Mouse (Mus musculus) midbrain, postnatal 0 days (tissue): ENCODE measurements around the gene Kirrel3. TPM values are rescaled to one million over a fixed set of nuclear protein-coding genes. Genes with fewer than 3 reads are reported as not detected.

Experiments
- ATAC-seq: fragments of 200-750 bp; cut with Nextera tagmentation; 2 replicates; pipeline ENCODE4 v1.8.0; 2017; ENCODE audit warnings: moderate number of reproducible peaks, mild to moderate bottlenecking, moderate TSS enrichment, moderate library complexity; ENCODE audit not compliant: low FRiP score
- DNase-seq: peaks from one replicate; pipeline ENCODE4 v3.0.0-alpha.2; 2015; ENCODE audit warnings: low spot score
- H3K27ac ChIP-seq: fragments of 300-500 bp; sonication (generic); 2 replicates; pipeline ENCODE4 v1.5.1; 2014; ENCODE audit warnings: low read depth, mild to moderate bottlenecking, low read length, mixed read lengths
- H3K27me3 ChIP-seq: fragments of 300-500 bp; sonication (generic); 2 replicates; pipeline ENCODE4 v1.6.1; 2014; ENCODE audit warnings: low read length, control low read depth, mixed read lengths; ENCODE audit not compliant: insufficient read depth
- H3K36me3 ChIP-seq: fragments of 300-500 bp; sonication (generic); 2 replicates; pipeline ENCODE4 v1.6.1; 2014; ENCODE audit warnings: low read length, control low read depth, mixed read lengths; ENCODE audit not compliant: insufficient read depth
- H3K4me1 ChIP-seq: fragments of 300-500 bp; sonication (generic); 2 replicates; pipeline ENCODE4 v1.6.1; 2014; ENCODE audit warnings: mild to moderate bottlenecking, control low read depth, antibody characterized with exemption, low read length, mixed read lengths; ENCODE audit not compliant: insufficient read depth
- H3K4me2 ChIP-seq: fragments of 300-500 bp; sonication (generic); 2 replicates; pipeline ENCODE4 v1.6.1; 2014; ENCODE audit warnings: low read depth, mild to moderate bottlenecking, low read length, mixed read lengths; ENCODE audit not compliant: poor library complexity, severe bottlenecking
- H3K4me3 ChIP-seq: fragments of 300-500 bp; sonication (generic); 2 replicates; pipeline ENCODE4 v1.5.1; 2014; ENCODE audit warnings: low read depth, mild to moderate bottlenecking, low read length, moderate library complexity
- H3K9ac ChIP-seq: fragments of 300-500 bp; sonication (generic); replicated peaks from 2 replicates; pipeline ENCODE4 v1.6.1; 2014; ENCODE audit warnings: mild to moderate bottlenecking, low read length, moderate library complexity, mixed read lengths; ENCODE audit not compliant: poor library complexity, severe bottlenecking
- H3K9me3 ChIP-seq: fragments of 300-500 bp; sonication (generic); 2 replicates; pipeline ENCODE4 v1.6.1; 2016; ENCODE audit warnings: low read length, control low read depth
- CTCF ChIP-seq: IDR thresholded peaks from 2 replicates; pipeline ENCODE4 v1.5.1; 2016; ENCODE audit warnings: antibody characterized with exemption, mild to moderate bottlenecking
- WGBS: fragments of 180-500 bp; shearing (Covaris S2); extraction: QIAGEN DNeasy Blood & Tissue Kit; methylation state at CpG from one replicate; pipeline ENCODE4 v1.1.7; 2014; 5-methylcytosine and 5-hydroxymethylcytosine counted together
- polyA plus RNA-seq: library from polyadenylated mRNA; unstranded; fragments of >200 nt; fragmentation: Nextera tagmentation; extraction: Ambion mirVana; gene quantifications from 2 replicates; pipeline ENCODE4 v1.2.1, GENCODE M21; 2015
- total RNA-seq: library from RNA; depleted of rRNA; stranded (reverse); fragments of >200 nt; gene quantifications from 2 replicates; pipeline ENCODE4 v1.2.3, GENCODE M21; 2014

The Kirrel3 gene
- total and polyA plus RNA-seq, 2 experiments from 2014 or later, result 47.2 to 56.3 TPM

DNA sequence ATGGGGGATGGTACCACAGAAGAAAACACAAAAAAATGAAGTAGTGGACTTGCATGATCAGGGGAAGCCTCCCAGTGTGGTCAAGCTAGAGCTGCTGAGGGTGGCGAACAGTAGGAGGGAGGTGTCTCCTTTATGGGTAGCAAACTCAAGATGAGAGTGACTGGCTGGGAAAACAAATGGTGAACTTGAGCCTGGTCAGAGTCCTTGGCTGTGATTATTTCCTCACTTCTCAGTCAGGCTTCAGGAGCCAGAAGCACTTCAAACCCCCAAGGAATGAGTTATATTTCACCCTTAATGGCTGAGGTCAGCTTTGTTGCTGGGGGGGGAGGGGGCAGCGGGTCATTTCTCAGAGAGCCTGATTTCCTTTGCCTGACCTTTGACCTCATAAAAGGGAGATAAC is 218.7 kb downstream of the Kirrel3 start:
- Histone ChIP-seq H3K27ac (no peak overlapping the region), H3K9ac (no peak overlapping the region), H3K4me3 (no peak overlapping the region), H3K4me2 (no peak overlapping the region), H3K4me1 (peaks cover 2% of the 10 kb centered on the region; the same call in 1 of the 2 replicates), H3K9me3 (no peaks in the 10 kb centered on the region), H3K27me3 (no peaks in the 10 kb centered on the region), H3K36me3 (no peaks in the 10 kb centered on the region)
- ATAC-seq (no peak), DNase-seq (no peak)
- no peak for TF ChIP-seq CTCF
- 74% methylated on average over 2 of the region's 2 CpGs for WGBS

DNA sequence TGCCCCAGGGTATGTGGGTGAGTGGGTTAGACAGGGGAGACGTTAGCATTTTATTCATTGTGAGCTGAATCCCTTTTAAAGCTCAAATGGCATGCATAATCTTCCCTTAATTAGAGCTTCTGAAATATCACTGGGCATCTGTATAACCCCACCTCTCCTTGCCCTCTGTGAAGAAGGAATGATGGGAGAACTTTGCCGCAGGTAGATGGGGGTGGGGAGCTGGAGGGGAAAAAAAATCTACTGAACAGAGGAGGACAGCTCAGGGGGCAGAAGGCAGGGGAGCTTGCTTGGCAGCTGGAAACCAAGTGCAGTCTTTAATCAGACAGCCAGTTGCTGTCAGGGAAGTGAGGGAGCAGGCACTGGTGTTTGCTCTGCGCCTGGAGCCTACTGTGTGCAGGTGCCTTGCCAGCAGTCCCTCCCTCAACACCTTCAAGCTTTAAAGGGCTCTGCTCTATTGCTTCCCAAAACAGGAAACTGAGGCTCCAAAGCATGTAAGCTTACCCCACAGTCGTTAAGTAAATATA is 220.7 kb downstream of the Kirrel3 start:
- H3K4me2 ChIP-seq, result no peak overlapping the region
- ATAC-seq (no peak), DNase-seq (no peak)
- TF ChIP-seq CTCF, result no peak
- H3K36me3 ChIP-seq, result no peaks in the 10 kb centered on the region
- WGBS, result 38% methylated on average over 4 of the region's 4 CpGs
- H3K9me3 ChIP-seq, result no peaks in the 10 kb centered on the region
- no peaks in the 10 kb centered on the region for H3K27me3 ChIP-seq
- H3K27ac ChIP-seq, result no peak overlapping the region
- no peak overlapping the region for H3K4me3 ChIP-seq
- H3K9ac ChIP-seq, result no peak overlapping the region
- peaks cover 2% of the 10 kb centered on the region; the same call in 1 of the 2 replicates for H3K4me1 ChIP-seq

DNA sequence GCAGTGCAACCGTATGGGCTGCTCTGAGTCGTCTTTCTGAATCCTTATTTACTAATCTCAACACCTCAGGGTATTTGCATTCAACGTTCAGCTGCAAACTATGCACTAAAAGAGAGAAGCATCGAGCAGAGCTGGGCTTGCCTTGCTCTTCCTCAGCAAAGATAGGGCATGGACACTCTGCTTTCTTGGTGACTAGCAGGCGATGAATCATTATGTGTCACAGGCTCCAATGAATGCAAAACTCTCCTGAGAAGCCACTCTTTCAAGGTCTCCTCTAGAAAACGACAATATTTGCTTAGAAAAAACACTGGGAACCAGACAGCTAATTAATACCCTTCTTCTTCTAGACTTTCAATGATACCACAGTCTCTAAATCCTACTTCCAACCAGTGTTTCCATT is 223.0 kb downstream of the Kirrel3 start:
- Histone ChIP-seq H3K36me3 (no peaks in the 10 kb centered on the region), H3K27ac (no peak overlapping the region), H3K4me1 (peaks cover 10% of the 10 kb centered on the region; the same call in 1 of the 2 replicates), H3K9me3 (no peaks in the 10 kb centered on the region), H3K9ac (no peak overlapping the region), H3K27me3 (no peaks in the 10 kb centered on the region), H3K4me3 (no peak overlapping the region), H3K4me2 (no peak overlapping the region)
- DNase-seq (no peak), ATAC-seq (no peak)
- TF ChIP-seq CTCF, result no peak
- WGBS, result 79% methylated on average over 6 of the region's 6 CpGs

DNA sequence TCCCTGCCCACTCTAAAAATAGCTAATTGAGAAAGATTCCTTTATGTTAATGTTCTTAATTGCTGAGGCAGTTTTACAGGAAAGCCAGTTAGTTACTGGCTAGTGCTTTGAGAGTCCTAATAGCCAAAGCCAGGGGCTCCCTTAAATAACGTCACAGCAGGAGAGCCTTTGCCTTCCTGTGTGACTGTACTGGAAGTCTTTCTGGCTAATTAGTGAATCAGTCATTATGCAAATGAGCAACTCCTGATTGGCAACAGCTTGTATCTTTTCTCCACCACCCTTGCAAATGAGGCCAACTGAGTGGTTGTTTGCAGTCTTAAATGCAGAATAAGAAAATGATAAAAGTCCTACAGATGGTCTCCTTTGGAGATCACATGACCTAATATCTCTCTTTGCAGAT is 226.3 kb downstream of the Kirrel3 start:
- H3K4me2 ChIP-seq, result no peak overlapping the region
- TF ChIP-seq CTCF, result no peak
- H3K36me3 ChIP-seq, result no peaks in the 10 kb centered on the region
- H3K9ac ChIP-seq, result no peak overlapping the region
- ATAC-seq (no peak), DNase-seq (peak; percentile 58)
- WGBS, result 24% methylated on average over 1 of the region's 1 CpGs
- H3K9me3 ChIP-seq, result no peaks in the 10 kb centered on the region
- H3K27me3 ChIP-seq, result no peaks in the 10 kb centered on the region
- H3K4me3 ChIP-seq, result no peak overlapping the region
- H3K27ac ChIP-seq, result no peak overlapping the region
- 0 out of 2 replicates have a peak, but pooled peaks cover 7% of the 10 kb centered on the region for H3K4me1 ChIP-seq

DNA sequence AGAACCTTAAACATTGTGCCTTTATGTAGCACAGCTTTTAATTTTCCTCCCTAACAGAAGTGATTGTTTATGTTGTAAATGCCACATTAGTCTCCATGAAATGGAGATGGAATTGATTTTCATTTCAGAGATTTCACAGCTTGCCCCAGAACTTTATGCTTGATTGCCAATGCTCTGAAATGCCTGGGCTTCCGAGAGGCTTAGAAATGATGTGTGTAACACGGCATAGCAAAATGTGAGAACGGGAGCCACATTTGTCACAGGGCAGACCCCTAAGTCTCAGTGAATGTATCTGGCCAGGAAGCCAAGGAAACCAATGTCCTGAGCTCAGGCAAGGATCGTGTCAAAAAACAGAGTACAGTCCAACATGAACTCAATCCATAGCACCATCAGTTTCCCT is 227.3 kb downstream of the Kirrel3 start:
- Histone ChIP-seq H3K4me1 (0 out of 2 replicates have a peak, but pooled peaks cover 7% of the 10 kb centered on the region), H3K4me3 (no peak overlapping the region), H3K4me2 (no peak overlapping the region), H3K9me3 (no peaks in the 10 kb centered on the region), H3K27me3 (no peaks in the 10 kb centered on the region), H3K27ac (no peak overlapping the region), H3K9ac (no peak overlapping the region), H3K36me3 (no peaks in the 10 kb centered on the region)
- ATAC-seq, result no peak
- DNase-seq, result no peak
- 60% methylated on average over 4 of the region's 4 CpGs for WGBS
- no peak for TF ChIP-seq CTCF

DNA sequence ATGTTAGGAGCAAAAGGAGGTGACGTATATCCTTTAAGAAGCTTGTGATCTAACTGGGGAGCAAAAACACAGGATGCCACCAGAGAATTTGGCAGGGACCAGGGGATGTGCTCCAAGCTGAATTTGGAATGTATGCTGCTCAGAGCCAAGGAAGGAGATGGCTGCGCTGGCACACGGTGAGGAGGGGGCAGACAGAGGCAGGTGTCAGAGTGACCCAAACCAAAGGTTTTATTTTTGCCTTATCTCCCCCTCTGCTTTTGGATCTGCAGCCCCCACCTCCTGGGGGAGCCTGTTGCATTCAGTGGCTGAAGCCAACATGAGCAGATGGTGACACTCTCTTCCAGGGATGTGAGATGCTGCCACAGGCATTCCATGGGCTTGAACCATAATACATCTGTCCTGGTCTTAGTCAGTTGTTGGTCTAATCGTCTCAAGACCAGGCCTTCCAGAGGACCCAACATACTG is 227.8 kb downstream of the Kirrel3 start:
- Histone ChIP-seq H3K27ac (no peak overlapping the region), H3K4me2 (no peak overlapping the region), H3K9ac (no peak overlapping the region), H3K4me3 (no peak overlapping the region), H3K4me1 (0 out of 2 replicates have a peak, but pooled peaks cover 7% of the 10 kb centered on the region), H3K36me3 (no peaks in the 10 kb centered on the region), H3K27me3 (no peaks in the 10 kb centered on the region), H3K9me3 (no peaks in the 10 kb centered on the region)
- no peak for TF ChIP-seq CTCF
- ATAC-seq (no peak), DNase-seq (no peak)
- 78% methylated on average over 4 of the region's 4 CpGs for WGBS
